Mouse (Mus musculus): ENCODE measurements around the gene Snrpe. TPM values are rescaled to one million over a fixed set of nuclear protein-coding genes. Genes with fewer than 3 reads are reported as not detected.

The Snrpe gene
- polyA plus RNA-seq (2012; rRNA removed) = 479 and 624 TPM in 2 replicates

GRCm38 (mm10) chr1:133609771-133610502, at the start of gene Snrpe:
Gene Snrpe, minus strand, starts transcription at chr1:133610291.

Other genes with a start within 250 kb of the Snrpe start
- gene Etnk2, start 246.7 kb downstream of the Snrpe start, polyA plus RNA-seq (2012; rRNA removed) = 1.7 and 2.5 TPM in 2 replicates
- 54.2 and 104 TPM in 2 replicates for gene Sox13, start 185.9 kb downstream of the Snrpe start, polyA plus RNA-seq (2012; rRNA removed)
- gene Zbed6, start 50.6 kb upstream of the Snrpe start, polyA plus RNA-seq (2012; rRNA removed) = 5.8 and 8.2 TPM in 2 replicates
- 6.8 and 9.7 TPM in 2 replicates for gene Gm38394, start 51.0 kb upstream of the Snrpe start, polyA plus RNA-seq (2012; rRNA removed)
- 0.57 and 0.58 TPM in 2 replicates for gene Lax1, start 79.8 kb upstream of the Snrpe start, polyA plus RNA-seq (2012; rRNA removed)
- 9.5 and 14.1 TPM in 2 replicates for gene Atp2b4, start 190.8 kb upstream of the Snrpe start, polyA plus RNA-seq (2012; rRNA removed)

All from central nervous system, embryonic 11.5 days (tissue).